Mouse (Mus musculus): ENCODE measurements at regions not wholly inside any gene's neighbourhood (a gene's known extent, or its start where the extent isn't known, plus 50 kb on each side); places are given as distances from the start of the nearest gene placed in this dataset.

GRCm38 (mm10) chr15:61157543-61157942 is 234.7 kb upstream of the A1bg start:
- peak; percentile 68 for DNase-seq (ENCODE audit: low read depth)

- no peak for DNase-seq (ENCODE audit: low read depth)
Observed at GRCm38 (mm10) chr15:61155530-61155929, 232.7 kb upstream of the A1bg start.

GRCm38 (mm10) chr15:61154166-61154565 is 231.4 kb upstream of the A1bg start:
- DNase-seq (ENCODE audit: low read depth), result no peak

- no peak for DNase-seq (ENCODE audit: low read depth)
Observed at GRCm38 (mm10) chr15:61142851-61143250, 220.0 kb upstream of the A1bg start.

GRCm38 (mm10) chr15:61139151-61139550 is 216.3 kb upstream of the A1bg start:
- no peak for DNase-seq (ENCODE audit: low read depth)

- DNase-seq (ENCODE audit: low read depth), result no peak
Observed at GRCm38 (mm10) chr15:61136781-61137180, 214.0 kb upstream of the A1bg start.

GRCm38 (mm10) chr15:61133316-61133715 is 210.5 kb upstream of the A1bg start:
- no peak for DNase-seq (ENCODE audit: low read depth)

GRCm38 (mm10) chr15:61127971-61128370 is 205.2 kb upstream of the A1bg start:
- no peak for DNase-seq (ENCODE audit: low read depth)

GRCm38 (mm10) chr15:61127130-61127529 is 204.3 kb upstream of the A1bg start:
- DNase-seq (ENCODE audit: low read depth), result no peak

GRCm38 (mm10) chr15:61116912-61117311 is 194.1 kb upstream of the A1bg start:
- no peak for DNase-seq (ENCODE audit: low read depth)

- no peak for DNase-seq (ENCODE audit: low read depth)
Observed at GRCm38 (mm10) chr15:61109429-61110128, 186.8 kb upstream of the A1bg start.

- no peak for DNase-seq (ENCODE audit: low read depth)
Observed at GRCm38 (mm10) chr15:61108957-61109356, 186.1 kb upstream of the A1bg start.

- peak; percentile 43 for DNase-seq (ENCODE audit: low read depth)
Observed at GRCm38 (mm10) chr15:61102421-61103412, 179.9 kb upstream of the A1bg start.

- no peak for DNase-seq (ENCODE audit: low read depth)
Observed at GRCm38 (mm10) chr15:61100807-61101206, 178.0 kb upstream of the A1bg start.

- no peak for DNase-seq (ENCODE audit: low read depth)
Observed at GRCm38 (mm10) chr15:61098968-61099367, 176.2 kb upstream of the A1bg start.

- no peak for DNase-seq (ENCODE audit: low read depth)
Observed at GRCm38 (mm10) chr15:61098519-61098918, 175.7 kb upstream of the A1bg start.

GRCm38 (mm10) chr15:61096021-61096781 is 173.4 kb upstream of the A1bg start:
- DNase-seq (ENCODE audit: low read depth), result no peak

GRCm38 (mm10) chr15:61055017-61055609 is 132.3 kb upstream of the A1bg start:
- no peak for DNase-seq (ENCODE audit: low read depth)

GRCm38 (mm10) chr15:61051363-61051762 is 128.6 kb upstream of the A1bg start:
- DNase-seq (ENCODE audit: low read depth), result no peak

GRCm38 (mm10) chr15:61009509-61009908 is 86.7 kb upstream of the A1bg start:
- DNase-seq (ENCODE audit: low read depth), result no peak

- no peak for DNase-seq (ENCODE audit: low read depth)
Observed at GRCm38 (mm10) chr15:61007461-61008059, 84.7 kb upstream of the A1bg start.
